Mouse (Mus musculus) layer of hippocampus, postnatal 36 days (tissue): Measurements from ENCODE around the gene Ckap4. TPM values are rescaled to one million over a fixed set of nuclear protein-coding genes. Genes with fewer than 3 reads are reported as not detected.
"Not testable (repeated sequence)": the region's sequence is repeated elsewhere in the genome, so short reads cannot be mapped to it uniquely, and the experiment has no call there.

Source experiments
- DNase-seq, 2 experiments: peaks; one replicate each; pipeline ENCODE4 v3.0.0; 2022
- total RNA-seq, 2 experiments: library from RNA; stranded (reverse); gene quantifications; 2 replicates each; pipeline ENCODE4 v1.2.3; 2021

Gene Ckap4
- total RNA-seq, 2 experiments from 2014 or later = 21.6 to 22.5 TPM

DNA sequence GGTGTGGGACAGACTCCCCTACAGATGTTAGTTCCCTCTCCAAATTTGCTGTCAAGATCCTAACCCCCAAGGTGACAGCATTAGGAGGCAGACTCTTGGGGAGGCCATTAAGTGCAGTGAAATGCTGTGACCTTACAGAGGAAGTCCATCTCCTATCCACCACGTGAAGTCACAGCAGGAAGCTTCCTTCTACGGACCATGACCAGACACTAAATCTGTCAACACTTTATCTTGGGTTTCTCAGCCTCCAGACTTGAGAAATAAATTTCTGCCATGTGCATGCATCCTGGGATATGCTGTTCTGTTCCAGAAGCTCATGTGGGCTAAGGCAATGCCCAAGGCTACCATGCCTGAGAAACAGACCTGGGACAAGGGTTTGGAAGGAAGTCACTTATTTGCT is 35.0 kb downstream of the Ckap4 start:
- no peak for DNase-seq

DNA sequence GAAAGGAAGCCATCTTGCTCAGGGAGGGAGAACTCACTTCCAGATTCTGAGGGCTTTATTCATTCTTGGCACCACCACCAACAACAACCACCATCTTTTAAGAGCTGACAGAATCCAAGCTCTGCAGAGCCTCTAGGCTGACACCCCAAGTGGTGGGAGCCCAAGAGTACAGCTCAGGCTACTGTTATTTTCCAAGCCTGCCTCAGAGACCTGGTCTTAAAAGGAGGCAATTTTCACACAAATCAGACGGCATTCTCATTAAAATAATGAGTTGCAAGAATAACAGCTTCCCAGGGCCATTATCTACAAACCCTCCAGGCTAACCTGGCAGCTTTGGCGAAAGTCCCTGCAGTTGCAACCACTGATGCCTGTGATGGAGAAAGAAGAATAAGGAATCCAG is 37.1 kb downstream of the Ckap4 start:
- DNase-seq = no peak

DNA sequence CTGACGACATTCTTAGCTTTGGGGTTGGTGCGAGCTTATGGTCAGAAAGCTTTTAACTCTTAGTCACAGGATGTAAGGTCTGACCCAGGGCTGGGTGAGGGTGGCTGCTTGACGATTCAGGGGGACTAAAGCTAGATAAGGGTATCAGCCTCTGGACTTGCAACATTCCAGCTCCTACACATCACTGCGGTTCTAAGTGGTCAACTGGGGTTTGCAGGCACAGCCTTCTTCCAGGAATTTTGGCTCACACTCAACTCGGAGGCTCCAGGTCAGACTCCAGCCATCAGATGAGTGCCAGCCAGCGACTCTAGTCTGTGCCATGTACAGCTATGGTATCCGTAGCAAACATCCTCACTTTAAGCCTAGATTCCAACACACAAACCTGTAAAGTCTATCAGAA is 39.4 kb downstream of the Ckap4 start:
- DNase-seq = no peak

DNA sequence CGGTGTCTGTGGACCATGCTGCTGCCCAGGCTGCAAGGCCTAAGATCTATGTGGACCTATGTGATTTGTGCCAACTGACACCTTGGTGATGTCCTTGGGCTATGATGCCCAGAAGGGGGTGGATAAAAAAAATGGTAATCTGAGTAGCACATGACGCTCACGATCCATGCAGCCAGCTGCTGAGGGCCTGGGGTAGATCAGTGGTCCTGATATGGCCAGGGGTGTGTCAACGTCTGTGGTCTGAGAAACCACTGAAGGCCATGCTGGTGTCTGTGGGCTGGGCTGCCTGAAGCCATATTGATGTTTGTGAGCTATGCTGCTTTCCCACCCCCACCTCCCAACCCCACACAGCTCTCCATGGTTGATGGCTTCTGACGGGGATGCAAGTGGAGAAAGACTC is 43.7 kb downstream of the Ckap4 start:
- no peak for DNase-seq

DNA sequence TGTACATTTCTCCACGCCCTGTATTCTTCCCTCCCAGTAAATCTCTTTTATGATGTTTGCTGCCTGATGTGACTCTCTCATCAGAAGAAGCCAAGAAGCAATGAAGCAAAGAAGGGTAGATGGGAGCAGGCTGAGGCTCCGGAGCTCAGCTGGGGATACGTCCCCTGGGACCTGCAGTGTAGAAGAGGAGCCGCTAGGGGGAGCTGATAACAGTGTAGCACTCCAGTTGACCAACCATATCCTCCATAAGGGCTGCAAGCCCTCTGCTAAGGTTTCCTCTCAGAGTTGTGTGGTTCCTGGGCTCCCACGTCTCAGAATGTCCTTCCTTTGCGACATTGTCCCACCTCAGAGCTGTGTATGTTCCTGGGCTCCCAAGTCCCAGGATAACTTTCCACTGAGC is 45.5 kb downstream of the Ckap4 start:
- peak in 1 of 2 experiments; percentile 31 for DNase-seq

DNA sequence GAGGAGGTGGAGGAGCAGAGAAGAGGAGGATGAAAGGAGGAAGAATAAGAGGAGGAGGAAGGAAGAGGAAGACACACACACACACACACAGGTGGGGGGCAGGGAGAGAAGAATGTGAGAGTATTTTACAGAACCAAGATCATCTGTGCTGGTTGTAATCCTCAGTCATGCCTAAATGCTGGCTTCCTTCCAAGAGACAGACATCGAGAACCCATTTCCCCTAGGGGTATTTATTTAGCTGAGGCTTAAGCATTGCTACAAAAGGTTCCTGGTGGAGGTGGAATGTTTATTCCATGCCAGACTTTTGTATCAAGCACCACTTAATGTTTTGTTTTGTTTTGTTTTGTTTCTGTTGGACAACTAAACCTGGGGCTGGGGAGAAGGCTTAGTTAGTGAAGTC is 49.2 kb downstream of the Ckap4 start:
- no peak for DNase-seq

DNA sequence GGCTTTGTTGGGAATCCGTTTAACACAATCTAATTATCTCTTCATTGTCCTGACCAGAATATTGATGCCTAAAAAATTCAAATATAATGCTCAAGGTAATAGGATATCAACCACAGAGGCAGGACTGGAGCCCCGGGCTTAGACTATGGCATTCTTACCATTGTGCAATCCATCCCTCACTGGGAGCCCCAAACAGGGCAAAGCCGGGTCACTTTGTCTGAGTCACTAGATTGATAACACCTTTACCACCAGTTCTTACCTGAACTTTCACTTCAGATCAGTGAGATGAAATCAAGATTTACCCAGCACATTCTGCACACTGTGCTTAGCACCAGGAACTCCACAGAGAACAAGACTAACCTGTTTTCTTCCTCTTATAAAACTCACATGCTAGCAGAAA is 50.3 kb downstream of the Ckap4 start:
- DNase-seq = no peak

DNA sequence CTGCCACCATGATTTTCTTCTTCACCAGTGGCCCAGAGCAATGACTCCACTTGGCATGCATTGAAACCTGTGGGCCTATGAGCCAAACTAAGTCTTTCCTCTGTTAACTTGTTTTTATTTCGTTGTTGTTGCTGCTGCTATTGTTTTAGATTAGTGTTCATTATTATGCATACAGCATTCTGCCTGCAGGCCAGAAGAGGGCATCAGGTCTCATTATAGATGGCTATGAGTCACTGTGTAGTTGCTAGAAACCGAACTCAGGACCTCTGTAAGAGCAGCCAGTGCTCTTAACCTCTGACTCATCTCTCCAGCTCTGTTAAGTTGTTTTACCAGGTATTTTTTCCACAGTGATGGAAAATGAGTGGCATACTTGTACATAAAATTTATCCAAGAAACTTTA is 50.8 kb downstream of the Ckap4 start:
- no peak for DNase-seq

DNA sequence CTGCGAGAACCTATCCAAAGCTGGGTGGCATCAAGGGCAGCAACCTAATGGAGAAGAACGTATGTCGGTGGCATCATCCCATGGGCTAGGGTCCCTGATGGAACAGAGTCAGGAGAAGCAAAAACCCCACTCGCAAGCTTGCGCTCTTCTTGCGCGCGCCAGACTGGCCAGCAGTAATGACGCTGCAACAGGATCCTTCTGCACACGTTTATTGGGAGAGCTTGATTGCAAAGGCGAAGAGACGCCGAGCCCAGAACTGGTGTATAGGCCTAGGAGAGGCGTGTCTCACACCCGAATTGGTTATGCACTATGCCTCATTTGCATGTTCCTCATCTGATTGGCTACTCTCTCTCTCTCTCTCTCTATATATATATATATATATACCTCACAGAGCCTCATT is 51.4 kb downstream of the Ckap4 start:
- not testable (repeated sequence) for DNase-seq

DNA sequence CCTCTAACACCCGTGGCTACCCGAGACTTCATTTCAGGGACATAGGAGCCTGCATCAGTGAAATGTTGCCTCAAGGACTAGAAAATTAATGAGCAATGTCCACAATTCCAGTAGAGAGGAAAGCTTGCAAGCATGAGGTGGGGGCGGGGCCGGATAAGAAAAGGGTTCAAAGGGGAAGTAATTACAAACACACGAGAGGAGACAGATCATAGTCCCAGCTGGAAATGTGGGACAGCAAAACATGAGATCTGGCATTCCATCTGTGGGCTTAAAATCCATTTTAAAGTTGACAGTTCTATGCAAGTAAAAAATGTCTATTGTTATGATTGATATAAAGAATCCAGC is 52.6 kb downstream of the Ckap4 start:
- no peak for DNase-seq

DNA sequence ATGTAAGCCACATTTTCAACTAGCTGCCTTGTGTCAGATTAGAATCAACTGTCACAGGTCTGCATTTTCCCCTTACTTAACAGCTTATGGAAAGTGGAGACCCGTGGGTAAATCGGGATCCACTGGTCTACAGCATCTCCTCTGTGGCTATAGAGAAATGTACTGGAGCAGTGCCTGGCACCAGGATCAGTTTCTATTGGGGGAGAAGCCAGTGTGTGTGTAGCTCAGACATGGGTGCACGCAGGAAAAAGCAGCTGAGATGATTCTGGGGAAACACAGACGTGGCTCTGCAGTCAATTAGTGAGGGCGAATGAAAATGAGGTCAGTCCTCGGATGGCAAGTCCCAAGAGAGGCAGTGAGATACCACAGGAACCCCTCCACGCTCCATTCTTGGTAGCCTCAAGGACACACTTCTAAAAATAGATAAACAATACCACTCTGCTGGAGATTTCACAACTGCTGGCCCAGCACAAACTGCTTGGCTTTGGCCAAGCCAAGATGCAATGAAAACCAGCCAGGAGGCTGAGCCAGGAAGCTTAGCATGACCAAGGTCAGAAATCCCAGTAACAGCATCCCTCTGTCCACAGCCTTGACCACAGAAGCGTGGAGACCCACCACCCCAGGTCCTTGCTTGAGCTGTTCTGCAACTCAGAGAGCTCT is 53.1 kb downstream of the Ckap4 start:
- DNase-seq = no peak

DNA sequence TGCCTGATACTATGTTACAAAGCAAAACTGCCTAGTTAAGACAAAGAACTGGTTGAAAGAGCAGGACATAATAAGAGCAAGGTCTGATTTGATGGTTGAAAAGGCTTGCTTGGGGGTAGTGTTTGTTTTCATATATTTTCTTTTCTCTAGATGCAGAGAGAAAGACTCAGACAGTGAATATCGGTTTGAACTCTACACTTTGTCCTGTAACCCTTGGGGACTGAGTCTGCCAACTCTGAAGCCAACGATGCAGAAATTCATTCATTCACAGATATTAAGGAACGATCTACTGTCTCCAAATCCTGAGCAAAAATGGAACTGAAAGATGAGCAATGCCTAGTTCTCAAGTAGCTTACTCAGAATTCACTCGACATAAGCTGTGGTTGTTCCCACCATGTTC is 53.7 kb downstream of the Ckap4 start:
- DNase-seq = no peak

DNA sequence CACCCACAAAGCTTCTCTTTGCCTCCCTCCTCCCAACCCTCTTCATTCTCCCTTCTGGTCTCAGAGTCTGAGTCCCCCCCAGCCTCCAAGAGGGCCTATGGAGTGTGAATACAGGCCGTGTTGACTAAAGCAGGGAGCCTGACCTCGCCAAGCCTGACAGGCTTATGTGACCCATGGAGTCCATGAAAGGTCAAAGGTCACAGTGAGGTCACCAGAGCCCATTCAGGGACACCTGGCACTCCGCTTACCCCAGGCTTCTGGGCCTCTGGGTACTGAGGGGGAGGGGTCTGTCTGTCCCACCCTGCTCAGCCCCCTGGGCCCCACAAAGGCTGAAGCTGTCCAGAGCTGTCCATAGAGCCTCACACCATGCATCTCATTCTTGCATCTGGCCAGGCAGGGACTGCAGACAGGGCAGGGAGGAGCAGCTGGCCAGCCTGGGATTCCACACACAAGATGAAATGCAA is 56.2 kb downstream of the Ckap4 start:
- DNase-seq = no peak

DNA sequence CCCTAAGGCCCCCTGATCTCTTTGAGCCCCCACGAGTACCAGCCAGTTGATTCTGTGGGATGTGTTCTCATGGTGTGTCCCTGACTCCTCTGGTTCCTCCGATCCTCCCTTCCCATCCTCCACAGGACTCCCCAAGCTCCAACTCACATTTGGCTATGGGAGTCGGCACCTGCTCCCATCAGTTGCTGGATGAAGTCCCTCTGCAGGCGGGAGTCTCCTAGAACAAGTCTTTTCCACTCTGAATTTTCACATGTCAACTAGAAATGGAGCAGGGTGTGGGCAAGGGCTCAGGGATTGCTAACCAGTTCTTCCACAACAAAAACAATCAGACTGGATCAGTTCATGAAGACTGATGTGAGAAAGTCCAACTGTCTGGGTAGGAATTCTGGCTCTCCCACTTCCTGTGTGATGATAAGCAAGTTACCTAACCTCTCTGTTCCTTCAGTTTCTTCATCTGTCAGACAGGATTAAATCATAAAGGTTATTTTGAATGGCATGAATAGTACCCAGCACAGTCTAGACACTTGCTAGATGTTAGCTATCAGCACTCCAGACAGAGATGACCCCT is 56.7 kb downstream of the Ckap4 start:
- DNase-seq = no peak

Other genes starting within 250 kb of the Ckap4 start
- 10 to 100 TPM; 54.7 to 55.6 TPM for gene Nuak1, start 93.5 kb downstream of the Ckap4 start, total RNA-seq
- 10 to 100 TPM; 28.4 to 31.1 TPM for gene Tcp11l2, start 42.6 kb upstream of the Ckap4 start, total RNA-seq
- 10 to 100 TPM; 14.2 to 16.0 TPM for gene Polr3b, start 88.2 kb upstream of the Ckap4 start, total RNA-seq
- 10 to 100 TPM; 11.1 to 11.2 TPM for gene Rfx4, start 222.0 kb upstream of the Ckap4 start, total RNA-seq